Mouse (Mus musculus) megakaryocyte-erythroid progenitor cell, adult 5 weeks (primary cell): Measurements from ENCODE around the gene Gm47841. TPM values are rescaled to one million over a fixed set of nuclear protein-coding genes. Genes with fewer than 3 reads are reported as not detected.

Source experiments
- polyA plus RNA-seq: library from polyadenylated mRNA; stranded (reverse); fragments of >175 nt; gene quantifications from 2 replicates; pipeline ENCODE4 v1.2.3, GENCODE M21; 2012

Gm47841 gene
- polyA plus RNA-seq: not detected in 2 replicates

GRCm38 (mm10) chr15:101047194-101047555 lies at the start of gene Gm47841:
Gene Gm47841, minus strand, starts transcription at chr15:101047397.

DNA sequence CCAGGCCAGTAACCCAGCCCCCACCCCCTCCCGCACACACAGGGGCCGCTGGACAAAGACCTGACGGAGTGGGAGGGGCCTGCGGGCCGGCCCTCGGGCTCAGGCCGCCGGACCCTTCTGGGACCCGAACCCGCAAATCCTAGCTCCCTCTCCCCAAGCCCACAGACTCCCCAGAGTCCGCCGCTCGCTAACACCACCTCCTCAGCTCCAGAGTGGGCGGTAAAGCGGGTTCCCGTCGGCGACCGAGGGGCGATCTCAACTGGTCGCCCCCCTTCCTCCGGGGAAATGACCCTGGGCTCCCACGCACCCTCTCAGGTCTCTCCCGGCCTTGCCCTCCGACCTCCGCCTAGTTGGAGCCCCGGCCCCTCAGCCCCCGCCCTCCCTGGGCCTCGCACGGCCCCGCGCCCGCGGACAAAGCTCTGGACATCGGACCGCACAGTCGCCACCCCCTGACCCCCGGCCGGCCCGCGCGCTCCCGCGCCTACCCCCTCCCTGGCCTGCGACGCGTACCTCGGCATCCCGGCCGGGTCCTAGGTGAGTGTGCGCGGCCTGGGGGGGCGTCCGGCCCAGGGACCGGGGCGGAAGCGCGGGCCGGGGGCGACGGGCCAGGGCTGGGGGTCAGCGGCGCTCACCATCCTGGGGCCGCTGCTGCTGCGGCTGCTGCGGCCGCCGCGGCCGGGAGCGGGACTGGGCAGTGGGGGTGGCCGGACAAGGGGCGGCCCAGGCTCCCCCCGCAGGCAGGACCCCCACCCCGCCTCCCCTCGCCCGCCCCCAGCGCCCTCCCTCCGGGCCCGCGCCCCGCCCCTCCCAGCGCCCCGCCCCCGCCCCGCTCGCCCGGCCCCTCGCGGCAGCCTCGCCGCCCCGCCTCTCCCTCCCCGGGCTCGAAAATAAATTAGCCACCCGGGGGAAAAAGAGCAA lies 30.9 kb upstream of the Gm47841 start, which contains the start of gene Fignl2:
Fignl2 (minus strand) TSS at position 755 of the 918 bp plus-strand sequence.

Other genes starting within 250 kb of the Gm47841 start
- not detected in 2 replicates for gene Scn8a, start 177.5 kb downstream of the Gm47841 start, polyA plus RNA-seq
- 0.03 and 0.06 TPM in 2 replicates for gene Fignl2, start 31.2 kb upstream of the Gm47841 start, polyA plus RNA-seq
- gene Ankrd33, start 68.4 kb upstream of the Gm47841 start, polyA plus RNA-seq: not detected in 2 replicates
- 2.0 and 6.2 TPM in 2 replicates for gene Acvrl1, start 81.1 kb upstream of the Gm47841 start, polyA plus RNA-seq
- gene Acvr1b, start 126.7 kb upstream of the Gm47841 start, polyA plus RNA-seq: 6.0 and 6.1 TPM in 2 replicates
- 24.5 and 33.4 TPM in 2 replicates for gene Grasp, start 176.8 kb upstream of the Gm47841 start, polyA plus RNA-seq
- gene Nr4a1, start 206.9 kb upstream of the Gm47841 start, polyA plus RNA-seq: 218 and 261 TPM in 2 replicates
- gene Atg101, start 236.9 kb upstream of the Gm47841 start, polyA plus RNA-seq: 68.8 and 70.0 TPM in 2 replicates
- 0.05 and 0.25 TPM in 2 replicates for gene 6030408B16Rik, start 245.8 kb upstream of the Gm47841 start, polyA plus RNA-seq